Mouse (Mus musculus): ENCODE measurements at regions not wholly inside any gene's neighbourhood (a gene's known extent, or its start where the extent isn't known, plus 50 kb on each side); places are given as distances from the start of the nearest gene placed in this dataset.

- DNase-seq = no peak
These were observed 478.8 kb upstream of the Gm9747 start for GRCm38 (mm10) chr1:81754067-81754466.

DNA sequence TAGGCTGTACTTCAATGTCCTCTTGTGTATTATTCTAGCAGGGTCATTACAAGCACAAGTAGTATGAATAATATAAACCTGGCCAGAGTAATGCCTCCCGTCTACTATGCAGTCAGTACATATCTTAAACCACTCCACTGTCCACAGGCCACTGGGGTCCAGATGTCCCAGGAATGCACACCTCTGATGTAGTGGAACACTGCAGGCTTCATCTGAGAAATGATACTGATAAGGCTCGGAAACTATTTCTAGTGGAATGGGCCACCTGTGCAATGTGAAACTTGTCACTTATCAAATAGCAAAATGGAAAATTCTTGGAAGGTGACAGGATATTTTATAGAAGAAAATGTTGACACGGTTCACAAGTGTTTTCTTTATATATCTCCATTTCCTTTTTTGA, 477.6 kb upstream of the Gm9747 start:
- DNase-seq = no peak

DNA sequence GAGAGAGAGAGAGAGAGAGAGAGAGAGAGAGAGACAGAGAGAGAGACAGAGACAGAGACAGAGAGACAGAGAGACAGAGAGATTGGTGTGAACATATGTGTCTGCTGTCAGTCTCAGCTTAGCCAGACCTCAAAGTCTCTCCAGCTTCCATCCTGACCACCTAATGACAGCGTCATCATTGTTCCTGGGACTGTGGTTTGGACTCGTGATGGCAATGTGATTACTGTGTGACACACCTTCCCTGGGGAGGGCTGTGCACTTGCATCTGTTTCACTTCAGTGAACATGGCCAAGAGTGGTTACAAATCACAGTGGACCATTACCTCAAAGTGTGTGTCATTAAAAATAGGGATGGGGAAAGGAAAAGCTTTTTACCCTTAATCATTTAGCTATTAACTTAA, 477.2 kb upstream of the Gm9747 start:
- no peak for DNase-seq

GRCm38 (mm10) chr1:81759919-81760318, 473.0 kb upstream of the Gm9747 start:
- DNase-seq = no peak

- DNase-seq = peak in 1 of 2 experiments; percentile 4
These were observed 461.2 kb upstream of the Gm9747 start for GRCm38 (mm10) chr1:81771704-81772103.

DNA sequence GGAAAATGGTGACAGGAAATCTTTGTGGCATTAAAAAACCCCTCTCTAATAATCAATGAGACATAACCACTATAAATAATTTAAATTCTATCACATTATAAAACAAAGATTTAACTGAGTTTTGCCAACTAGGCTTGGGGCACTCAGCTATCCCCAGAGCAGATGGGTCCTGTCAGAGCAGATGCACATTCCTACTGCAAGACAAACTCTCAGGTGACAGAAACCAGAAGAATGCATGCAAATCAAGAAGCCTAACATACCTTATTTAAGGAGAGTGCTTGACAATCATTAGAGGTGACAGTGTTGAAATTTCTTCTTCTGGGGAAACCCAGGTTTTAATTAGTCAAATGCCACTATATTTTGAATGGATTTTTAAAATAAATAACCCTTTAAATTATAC, 452.3 kb upstream of the Gm9747 start:
- no peak for DNase-seq

DNA sequence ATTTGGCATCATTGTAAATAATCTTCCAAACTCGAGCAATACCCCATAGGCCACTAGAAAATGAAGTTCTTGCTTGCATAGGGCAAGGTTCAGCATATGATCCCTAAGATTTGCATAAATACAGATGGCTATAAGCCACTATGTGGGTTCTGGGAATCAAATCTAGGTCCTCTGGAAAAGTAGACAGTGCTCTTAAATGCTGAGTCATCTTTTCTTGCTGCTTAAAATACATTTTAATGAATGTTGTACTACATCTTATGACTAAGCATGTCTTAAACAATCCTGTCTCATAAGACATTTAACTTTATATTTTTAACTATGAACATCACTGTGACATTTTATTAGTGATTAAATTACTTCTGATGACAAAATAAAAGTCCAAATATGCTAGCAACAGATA, 448.6 kb upstream of the Gm9747 start:
- no peak for DNase-seq

DNA sequence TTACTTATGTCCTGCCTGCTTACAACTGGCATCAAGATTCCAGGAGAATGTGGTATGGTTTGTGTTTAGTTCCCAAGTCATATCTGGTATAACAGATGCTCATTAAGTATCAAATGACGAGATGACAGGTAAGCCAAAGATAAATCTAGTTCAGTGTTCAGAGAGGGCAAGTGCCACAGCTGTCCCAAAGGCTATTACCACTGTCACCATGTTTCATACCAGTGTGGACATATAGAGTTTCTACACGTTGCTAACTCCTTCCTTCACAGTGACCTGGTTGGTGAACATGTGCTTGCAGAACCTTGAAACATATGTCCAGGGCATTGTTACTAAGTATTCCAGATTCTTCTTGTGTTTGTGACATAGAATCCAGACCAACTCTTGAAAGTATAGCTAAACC, 438.1 kb upstream of the Gm9747 start:
- DNase-seq = no peak

DNA sequence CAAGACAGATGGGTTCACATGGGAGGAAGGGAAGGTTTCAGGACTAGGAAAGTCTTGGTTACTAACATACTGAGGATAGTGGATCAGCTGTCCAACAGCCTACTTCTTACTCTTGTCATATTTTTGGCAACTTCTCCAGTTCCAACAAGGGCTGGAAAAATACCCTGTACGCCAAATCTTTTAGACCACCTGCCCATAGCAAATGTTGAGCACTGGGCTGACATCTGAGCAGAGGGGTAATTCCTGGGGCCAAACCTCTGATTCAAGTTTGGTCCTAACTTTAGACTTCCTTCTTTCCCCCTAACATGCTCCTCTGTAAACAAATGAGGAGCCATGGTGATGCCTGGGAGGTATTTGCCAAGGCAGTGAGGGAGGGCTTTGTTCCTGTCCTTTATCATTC, 437.5 kb upstream of the Gm9747 start:
- no peak for DNase-seq

GRCm38 (mm10) chr1:81811591-81811990, 421.3 kb upstream of the Gm9747 start:
- DNase-seq = no peak

DNA sequence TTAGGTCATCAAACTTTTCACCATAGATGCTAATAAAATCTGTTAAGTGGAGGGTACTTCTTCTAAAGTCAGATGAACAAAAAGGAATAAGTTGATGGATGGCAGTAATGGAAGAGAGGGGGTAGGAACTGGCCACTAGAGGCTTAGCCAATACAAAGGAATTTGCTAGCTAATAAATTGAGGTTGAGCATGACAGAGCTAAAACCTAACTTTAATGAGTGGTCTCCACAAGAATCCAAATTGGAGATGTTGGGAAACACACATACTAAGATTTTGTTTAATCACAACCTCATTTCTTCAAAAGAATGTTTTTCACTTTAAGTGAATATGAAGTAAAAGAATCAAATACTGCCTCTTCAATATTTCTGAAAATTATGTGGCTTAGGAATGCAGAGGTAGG, 414.0 kb upstream of the Gm9747 start:
- DNase-seq = no peak

DNA sequence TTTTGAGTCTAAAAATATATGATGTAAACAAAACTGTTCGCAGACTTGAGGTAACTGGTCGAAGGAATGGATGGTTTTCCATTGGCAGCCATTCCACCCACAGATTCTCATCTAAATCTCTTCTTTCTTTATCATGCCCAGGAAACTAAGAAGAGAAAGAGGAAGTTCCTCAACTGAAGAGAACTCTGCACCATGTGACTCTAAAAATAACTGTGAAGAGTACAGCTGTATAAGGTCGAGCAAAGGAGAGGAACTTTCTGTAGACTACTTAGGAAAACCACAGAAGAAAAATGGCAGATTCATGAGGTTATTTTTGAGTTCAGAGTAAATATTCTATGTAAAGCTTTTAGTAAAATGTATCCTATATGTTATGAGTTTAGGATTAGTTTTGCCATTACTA, 390.9 kb upstream of the Gm9747 start:
- DNase-seq = no peak

DNA sequence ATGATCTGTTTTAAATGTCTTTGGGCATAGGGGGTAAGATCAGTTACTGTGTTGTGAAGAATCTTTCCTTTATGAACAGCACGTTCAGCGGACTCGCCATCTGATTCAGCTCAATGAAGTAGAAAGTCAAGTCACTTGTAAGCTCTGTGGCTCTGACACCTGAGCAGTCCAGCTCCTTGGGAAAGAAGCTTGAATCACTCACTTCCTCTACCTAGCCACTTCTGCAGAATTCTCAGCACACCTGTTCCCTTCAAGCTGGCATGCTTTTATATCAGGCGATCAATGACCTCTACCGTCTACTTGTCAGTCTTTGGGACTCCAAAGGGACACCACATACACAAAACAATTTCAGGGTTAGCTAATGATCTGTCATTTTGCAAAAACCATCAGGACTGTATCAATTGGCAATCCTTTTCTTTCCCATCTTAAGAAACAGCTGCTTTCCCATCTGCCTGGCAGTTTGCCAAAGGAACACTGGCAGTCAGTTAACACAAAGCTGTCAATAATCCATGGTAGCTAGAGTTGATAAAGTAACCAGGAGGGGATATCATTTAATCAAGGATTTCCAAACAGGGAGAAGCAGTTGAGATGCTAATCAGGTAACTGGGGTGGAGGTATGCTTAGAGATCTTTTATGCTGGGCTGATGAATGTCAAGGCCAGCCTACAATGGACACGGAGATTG, 382.3 kb upstream of the Gm9747 start:
- DNase-seq = no peak

DNA sequence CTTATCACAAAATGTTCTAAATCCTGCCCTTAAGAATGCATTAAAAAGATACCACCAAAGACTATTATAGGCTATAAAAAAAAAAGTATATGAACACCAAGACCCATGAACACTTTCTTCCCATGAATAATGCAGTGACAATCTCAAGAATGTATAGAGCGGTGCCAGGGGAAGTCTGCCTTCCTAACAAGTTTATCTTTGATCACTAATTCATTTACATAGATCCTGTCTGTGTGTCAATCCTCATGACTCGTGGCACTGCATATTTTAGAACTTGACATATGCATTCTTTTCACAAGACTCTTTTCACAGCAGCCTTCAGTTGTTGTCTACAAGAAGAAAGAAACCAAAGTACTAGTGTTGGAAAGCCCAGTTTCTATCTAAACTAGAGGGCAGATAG, 373.4 kb upstream of the Gm9747 start:
- no peak for DNase-seq

DNA sequence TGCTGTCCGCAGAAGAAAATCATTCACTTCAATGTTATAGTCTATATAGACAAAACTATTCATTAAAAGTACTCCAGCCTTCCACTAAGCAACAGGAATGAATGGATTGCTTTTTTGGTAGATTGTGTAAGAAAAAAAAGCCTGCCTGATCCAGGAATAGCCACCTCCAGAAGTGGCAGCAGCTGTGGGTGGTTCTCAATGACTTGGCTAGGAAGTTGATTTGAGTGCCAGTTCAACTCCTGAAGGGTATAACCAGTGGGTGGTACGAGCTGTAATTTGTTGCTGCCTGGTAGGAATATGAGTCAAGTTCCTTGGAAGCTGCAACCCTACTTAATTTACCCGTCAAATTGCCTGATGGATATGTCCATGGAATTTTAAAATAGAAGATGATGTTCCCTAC, 368.3 kb upstream of the Gm9747 start:
- no peak for DNase-seq

GRCm38 (mm10) chr1:81886940-81887531, 345.9 kb upstream of the Gm9747 start:
- DNase-seq = no peak

DNA sequence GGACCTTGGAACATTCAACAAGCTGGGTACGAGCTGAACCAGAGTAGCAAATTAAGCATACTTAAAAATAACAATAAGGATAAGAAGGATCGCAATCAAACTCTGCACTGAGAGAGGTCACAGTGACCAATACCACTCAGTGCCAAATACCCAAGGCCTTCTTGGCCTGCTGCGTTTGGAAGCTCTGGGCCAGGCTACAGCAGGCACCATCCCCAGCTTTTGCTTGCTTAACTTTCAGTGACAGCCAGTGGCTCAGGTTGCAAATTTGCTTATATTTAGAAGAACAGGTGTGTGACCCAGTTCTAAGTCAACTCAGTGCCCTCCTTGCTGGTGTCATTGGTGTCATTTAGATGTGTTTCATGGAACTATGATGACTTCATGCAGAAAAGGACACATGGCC, 335.7 kb upstream of the Gm9747 start:
- DNase-seq = no peak

DNA sequence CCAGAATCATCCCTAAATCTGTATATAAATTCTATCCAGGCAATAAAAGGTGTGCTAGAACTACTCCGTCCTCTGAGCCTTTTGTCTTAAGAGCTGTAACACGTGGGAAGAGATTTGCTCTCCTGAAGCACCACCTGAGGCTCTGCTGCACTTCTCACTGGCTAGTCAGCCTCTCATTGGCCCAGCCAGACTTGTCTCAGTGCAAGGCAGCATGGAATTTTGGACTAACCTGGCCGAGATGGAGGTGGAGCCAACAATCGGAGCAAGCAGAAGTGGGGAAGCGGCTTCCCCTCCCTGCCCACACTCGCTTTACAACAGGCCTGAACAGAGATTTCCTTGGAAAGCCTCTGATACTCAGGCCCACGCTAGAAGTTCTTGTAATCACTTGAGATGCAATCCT, 332.1 kb upstream of the Gm9747 start:
- no peak for DNase-seq

DNA sequence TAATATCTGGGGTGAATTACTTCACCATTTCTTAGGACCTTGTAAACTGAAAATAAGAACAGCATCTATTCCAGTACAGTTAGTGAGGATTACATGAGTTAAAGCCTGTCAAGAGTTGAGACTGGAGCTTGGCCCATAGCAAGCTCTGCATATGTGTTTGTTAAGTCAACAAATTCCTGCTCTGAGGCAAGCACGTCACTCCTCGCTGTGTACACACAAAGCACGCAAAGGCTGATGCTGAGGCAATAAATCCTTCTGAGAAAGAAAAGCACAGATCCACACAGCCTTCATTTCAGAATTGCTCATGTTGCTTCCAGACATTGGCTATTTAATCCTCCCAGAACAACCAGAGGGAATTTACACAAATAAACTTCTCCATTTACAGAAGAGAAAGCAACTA, 328.9 kb upstream of the Gm9747 start:
- DNase-seq = peak; percentile 20 to 31

GRCm38 (mm10) chr1:81912607-81913006, 320.3 kb upstream of the Gm9747 start:
- DNase-seq = no peak

- no peak for DNase-seq
These were observed 319.3 kb upstream of the Gm9747 start for GRCm38 (mm10) chr1:81913561-81913964.

GRCm38 (mm10) chr1:81916840-81917239, 316.1 kb upstream of the Gm9747 start:
- DNase-seq = no peak

DNA sequence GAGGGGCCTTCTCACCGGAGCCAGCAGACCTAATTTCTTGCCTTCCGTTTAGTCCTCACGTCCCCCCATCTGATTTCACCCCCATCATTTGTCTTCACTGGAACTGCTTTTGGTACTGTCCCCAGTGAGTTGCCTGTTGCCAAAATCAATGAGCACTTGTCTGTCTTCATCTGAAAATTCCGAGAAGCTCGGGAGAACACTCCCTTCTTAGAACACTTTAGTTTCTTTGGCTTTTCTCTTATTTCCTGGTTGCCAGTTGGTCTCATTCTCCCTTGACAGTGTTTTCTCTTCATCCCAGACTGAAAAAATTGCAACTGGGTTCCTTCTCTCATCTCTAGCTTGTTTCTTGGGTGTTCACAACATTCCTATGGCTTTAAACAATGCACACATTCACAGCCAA, 305.2 kb upstream of the Gm9747 start:
- DNase-seq = no peak

DNA sequence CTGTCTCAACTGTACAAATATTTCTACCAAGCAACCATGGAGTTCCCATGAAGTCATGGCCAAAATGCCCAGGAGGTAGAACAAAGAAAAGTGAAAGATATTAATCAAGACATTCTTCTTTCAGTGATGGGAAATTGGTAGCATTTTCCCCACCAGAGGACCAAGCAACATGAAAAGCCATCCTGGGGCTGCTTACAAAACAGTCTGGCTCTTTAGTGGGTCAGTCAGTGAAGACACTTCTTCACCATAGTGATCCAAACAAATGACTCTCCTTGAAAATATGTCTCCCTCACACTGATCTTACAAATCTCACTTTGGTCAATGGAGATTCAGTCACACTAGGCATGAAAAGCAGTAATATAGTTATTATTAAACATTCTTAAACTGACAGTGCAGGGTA, 299.8 kb upstream of the Gm9747 start:
- DNase-seq = no peak

GRCm38 (mm10) chr1:81945236-81945635, 287.7 kb upstream of the Gm9747 start:
- no peak for DNase-seq
